Mouse (Mus musculus) ZHBTc4 (cell line): ENCODE results near the gene Mon2.
"Not testable (repeated sequence)": the region's sequence is repeated elsewhere in the genome, so short reads cannot be mapped to it uniquely, and the experiment has no call there.

ENCODE experiments used
- DNase-seq: peaks from one replicate; pipeline ENCODE4 v3.0.0-alpha.2; 2011; ENCODE audit warnings: low read depth, low spot score

The Mon2 gene

DNA sequence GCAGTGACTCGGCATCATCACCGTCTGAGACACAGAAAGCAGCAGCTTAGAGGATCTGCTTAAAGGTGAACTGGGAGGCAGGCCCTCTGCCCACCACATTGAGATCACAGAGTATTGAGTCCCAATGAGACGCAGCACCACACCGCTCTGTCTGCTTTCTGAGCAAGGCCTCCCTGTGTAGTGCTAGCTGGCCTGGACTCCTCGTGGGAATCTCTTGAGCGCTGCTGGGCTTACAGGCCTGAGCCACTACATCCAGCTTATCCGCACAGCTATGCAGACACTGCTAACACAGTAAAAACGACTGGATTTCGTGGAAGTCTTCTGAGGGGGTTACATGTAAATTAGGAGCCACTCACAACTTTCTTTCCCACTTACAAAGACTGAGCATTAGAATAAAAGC lies 84.7 kb downstream of the Mon2 start:
- no peak for DNase-seq

GRCm38 (mm10) chr10:122991053-122991452 lies 85.3 kb downstream of the Mon2 start:
- DNase-seq: no peak

- DNase-seq: peak; percentile 49
Observed at GRCm38 (mm10) chr10:122990606-122991005, 85.7 kb downstream of the Mon2 start.

- no peak for DNase-seq
Observed at GRCm38 (mm10) chr10:122989916-122990315, 86.4 kb downstream of the Mon2 start.

DNA sequence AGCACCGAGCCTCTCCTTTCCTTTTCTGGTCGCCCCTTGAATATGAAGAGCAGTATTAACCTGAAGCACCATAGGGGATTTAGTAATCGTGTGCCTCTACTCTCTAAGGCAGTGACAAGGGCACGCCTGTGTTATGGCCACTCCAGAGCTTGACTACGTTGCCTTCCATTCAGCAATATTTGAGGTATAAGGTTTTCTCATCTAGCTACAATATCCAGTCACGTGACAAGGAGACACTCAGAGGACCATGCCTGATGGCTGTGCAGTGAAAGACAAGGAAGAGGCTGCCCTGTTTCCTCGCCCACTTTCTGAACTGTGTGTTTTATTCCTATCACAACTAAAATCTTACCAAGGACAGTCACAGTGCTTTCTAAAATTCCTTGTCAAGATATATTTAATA lies 87.9 kb downstream of the Mon2 start:
- DNase-seq: no peak

DNA sequence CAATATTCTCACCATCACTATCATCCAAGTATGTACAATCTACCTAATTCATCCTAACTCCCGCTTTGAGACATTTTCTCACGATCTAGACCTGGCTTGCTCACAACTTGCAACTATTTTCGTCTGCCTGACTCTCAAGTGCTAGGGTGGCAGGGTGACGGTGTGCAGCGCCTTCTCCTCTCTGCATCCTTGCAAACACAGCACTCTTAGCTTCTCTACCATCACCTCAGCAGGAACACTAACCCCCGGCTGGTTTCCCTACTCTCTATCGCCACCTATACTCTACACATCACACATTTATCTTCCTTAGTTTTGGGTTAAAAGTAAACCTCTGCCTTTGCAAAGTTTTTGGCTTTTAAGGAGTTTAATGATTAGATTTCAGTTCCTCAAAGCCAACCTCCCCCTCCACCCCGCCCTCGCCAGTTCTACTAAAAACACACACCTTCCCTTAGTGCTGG lies 88.6 kb downstream of the Mon2 start:
- peak; percentile 71 for DNase-seq

DNA sequence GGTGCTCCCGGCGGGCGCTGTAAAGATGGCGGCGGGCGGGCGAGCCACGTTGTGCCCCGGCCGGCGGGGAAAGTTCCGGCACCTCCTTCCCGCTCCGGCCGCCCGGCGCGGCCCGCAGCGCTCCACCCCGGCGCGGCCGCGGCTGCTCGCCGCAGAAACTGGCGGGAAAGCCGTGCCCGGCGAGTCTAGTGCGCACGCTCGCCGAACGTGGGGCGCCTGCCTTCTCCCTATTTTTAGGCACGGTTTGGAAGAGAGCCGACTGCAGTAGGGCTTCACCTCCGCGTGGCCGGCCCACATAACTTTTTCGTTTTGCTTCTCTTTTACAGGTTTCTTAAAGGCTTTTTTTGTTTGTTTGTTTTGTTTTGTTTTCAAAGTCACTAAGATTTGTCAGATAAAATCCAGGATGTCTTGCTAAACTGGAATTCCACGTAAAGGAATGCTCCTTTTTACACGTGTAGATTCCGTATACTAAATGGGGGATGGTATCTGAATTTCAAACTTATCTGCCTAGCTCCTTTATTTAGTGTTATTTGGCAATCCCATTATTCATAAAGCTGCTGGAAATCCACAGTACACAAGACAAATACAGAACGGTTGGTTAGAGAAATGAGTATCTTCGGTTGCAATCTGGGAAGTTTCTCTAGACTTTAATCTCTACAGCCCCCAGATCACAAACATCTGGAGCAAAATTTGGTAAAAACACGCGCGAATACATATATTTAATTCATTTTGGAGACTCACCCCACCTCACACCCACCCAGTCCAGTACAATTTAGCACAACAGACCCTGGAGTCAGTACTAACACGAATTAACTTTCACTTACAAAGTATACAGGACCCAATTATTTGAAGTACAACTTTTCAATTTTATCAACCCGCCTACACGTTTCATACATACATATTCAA lies 89.7 kb downstream of the Mon2 start:
- peak; percentile 74 for DNase-seq

DNA sequence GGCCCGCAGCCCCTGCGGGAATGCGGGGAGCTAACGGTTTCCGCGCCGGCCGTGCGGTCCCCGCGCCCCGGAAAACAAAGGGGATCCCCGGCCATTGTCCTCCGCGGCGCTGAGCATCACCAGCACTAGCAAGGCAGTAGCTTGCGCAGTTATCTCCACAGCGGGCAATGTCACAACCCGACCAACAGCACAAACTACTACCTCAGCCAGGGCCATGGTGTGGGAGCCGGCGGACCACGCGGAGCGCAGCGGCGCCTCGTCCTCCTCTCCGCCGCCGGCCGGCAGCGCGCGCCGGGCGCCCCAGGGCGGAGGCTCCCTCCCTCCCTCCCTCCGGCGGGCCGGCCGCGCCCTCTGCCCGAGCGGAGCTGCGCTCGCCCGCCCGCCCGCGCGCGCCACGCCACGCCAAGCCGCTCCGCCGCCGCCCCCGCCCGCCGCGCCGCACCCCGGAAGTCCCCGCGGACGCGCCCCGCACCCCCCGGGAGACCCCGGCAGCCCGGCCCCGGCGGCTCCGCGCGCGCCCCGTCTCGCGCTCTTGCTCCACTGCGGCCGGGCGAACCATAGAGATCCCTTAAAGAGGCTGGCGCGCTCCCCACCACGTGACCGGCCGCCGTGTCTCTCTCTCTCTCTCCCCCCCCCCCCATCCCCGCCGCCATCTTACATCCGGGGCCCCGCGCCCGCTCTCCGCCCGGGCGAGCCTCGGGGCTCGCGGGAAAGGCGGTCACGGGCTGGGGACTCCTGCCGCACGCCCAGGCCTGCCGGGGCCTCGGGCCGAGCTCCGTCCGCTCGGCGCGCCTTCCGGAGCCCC lies 90.6 kb downstream of the Mon2 start:
- peak; percentile 85 for DNase-seq

DNA sequence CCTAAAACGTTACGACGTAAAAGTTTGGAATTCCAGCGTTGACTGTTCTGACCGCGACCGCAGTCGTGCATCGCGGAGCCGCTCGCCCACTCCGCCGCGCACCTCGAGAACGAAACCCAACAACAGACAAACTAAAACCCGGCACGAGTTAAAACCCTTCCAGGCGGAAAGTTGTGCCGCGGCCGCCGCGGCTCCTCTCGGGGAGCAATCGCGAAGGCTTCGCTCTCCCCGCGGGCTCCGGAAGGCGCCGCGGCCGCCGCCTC lies 91.1 kb downstream of the Mon2 start:
- peak; percentile 74 for DNase-seq

GRCm38 (mm10) chr10:122984531-122985251 lies 91.6 kb downstream of the Mon2 start:
- DNase-seq: no peak

- no peak for DNase-seq
Observed at GRCm38 (mm10) chr10:122983579-122984530, 92.5 kb downstream of the Mon2 start.

DNA sequence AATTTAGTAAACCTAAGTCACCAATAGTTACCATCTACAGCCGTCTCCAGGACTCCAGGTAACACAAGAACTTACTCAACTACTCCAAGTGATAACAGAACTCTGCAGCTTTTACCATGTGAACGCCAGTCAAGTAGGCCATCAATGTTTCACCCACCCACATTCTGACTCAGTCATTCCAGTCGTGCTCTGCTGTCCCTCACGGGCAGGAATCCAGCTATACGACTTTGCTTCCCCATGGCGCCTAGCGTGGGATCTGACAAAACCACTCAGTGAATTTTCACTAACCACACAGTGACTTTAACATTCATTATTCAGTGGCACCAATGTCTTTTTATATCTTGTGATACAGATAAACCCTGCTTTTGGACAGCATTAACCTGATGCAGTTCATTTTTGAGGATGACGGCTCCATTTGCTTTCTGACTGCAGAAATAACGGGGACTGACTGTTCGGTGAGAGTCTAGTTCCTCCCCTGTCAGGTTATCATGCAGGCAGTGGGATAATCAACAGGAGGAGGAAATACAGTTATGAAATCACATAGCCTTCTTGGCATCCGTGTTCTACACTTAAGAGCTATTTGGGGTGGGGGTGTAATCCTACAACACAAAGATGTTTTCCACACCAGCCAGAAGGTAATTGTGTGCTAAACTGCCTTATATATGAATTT lies 93.3 kb downstream of the Mon2 start:
- no peak for DNase-seq

DNA sequence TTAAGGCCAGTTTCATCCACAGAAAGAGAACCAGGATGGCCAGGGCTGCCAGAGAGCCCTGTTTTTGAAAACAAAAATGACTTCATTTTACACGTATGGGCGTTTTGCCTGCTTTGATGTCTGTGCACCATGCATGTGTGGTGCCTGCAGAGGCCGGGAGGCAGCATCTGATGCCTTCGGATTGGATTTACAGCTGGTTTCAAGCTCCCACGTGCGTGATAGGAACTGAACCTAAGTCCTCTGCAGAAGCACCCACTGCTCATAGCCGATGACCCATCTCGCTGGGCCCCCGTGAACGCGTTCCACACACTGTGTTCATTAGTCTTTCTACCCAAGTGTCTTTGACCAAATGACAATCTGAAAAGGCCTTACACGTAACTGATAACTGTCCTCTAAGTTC lies 96.2 kb downstream of the Mon2 start:
- no peak for DNase-seq

DNA sequence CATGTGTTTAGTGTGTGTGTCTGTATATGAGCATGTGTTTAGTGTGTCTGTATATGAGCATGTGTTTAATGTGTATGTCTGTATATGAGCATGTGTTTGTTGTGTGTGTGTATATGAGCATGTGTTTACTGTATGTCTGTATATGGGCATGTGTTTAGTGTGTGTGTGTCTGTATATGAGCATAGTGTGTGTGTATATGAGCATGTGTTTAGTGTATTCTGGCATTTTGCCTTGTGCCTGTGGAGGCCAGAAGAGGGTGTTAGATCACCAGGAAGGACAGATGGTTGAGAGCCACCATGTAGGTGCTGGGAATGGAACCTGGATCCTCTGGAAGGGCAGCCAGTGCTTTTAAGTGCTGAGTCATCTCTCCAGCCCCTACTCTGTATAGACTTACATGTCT lies 96.9 kb downstream of the Mon2 start:
- DNase-seq: no peak

DNA sequence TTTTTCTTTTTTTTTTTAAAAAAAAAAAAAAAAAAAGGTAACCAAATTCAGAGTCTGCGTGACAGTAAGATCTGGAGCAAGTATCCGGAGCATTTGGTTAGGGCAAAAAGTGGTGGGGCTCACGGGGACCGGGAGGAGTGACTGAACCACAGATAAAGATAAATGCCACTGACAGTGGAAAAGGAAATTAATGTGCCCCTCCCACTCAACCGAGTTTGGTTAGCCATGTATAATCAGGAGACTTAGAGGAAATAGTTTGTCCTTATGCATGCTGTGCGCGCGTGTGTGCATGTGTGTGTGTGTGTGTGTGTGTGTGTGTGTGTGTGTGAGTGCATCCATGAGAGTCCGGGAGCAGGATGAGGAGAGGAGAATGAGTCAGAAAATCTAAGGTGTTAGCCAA lies 100.3 kb downstream of the Mon2 start:
- no peak for DNase-seq

DNA sequence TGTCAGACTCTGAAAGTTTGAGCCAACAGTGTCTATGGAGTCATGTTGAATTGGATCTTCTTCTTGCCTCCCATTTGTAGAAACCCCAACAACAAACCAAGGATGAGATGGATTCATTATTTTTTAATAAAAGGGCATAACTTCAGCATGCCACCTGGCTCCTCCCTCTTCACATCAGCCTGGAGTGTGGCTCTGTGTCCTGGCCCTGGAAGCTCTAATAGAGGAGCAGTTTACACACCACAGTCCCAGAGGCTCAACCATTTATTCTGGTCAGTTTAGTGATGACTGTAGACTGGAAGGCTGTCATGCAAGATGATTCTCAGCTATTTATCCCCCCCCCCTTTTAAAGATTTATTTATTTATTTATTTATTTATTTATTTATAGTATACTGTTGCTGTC lies 103.1 kb downstream of the Mon2 start:
- DNase-seq: no peak

GRCm38 (mm10) chr10:122970188-122970587 lies 106.1 kb downstream of the Mon2 start:
- DNase-seq: no peak

- DNase-seq: no peak
Observed at GRCm38 (mm10) chr10:122966421-122966820, 109.9 kb downstream of the Mon2 start.

GRCm38 (mm10) chr10:122965650-122966049 lies 110.7 kb downstream of the Mon2 start:
- not testable (repeated sequence) for DNase-seq

GRCm38 (mm10) chr10:122964241-122964636 lies 112.1 kb downstream of the Mon2 start:
- DNase-seq: no peak
